Mouse (Mus musculus) liver, postnatal 0 days (tissue): Measurements from ENCODE around the gene Twf2. TPM values are rescaled to one million over a fixed set of nuclear protein-coding genes. Genes with fewer than 3 reads are reported as not detected.
"Not testable (repeated sequence)": the region's sequence is repeated elsewhere in the genome, so short reads cannot be mapped to it uniquely, and the experiment has no call there.

Experiments
- ATAC-seq: fragments of 200-750 bp; cut with Nextera tagmentation; 2 replicates; pipeline ENCODE4 v1.8.0; 2017; ENCODE audit warnings: mild to moderate bottlenecking, moderate library complexity
- DNase-seq: peaks from one replicate; pipeline ENCODE4 v3.0.0-alpha.2; 2016
- H3K27ac ChIP-seq: fragments of 300-500 bp; sonication (generic); 2 replicates; pipeline ENCODE4 v1.5.1; 2014; ENCODE audit warnings: antibody characterized with exemption, moderate library complexity, mild to moderate bottlenecking, low read depth
- H3K27me3 ChIP-seq: fragments of 300-500 bp; sonication (generic); 2 replicates; pipeline ENCODE4 v1.6.1; 2014; ENCODE audit warnings: low read length, control low read depth, mixed read lengths; ENCODE audit not compliant: insufficient read depth
- H3K36me3 ChIP-seq: fragments of 300-500 bp; sonication (generic); replicated peaks from 2 replicates; pipeline ENCODE4 v1.6.1; 2014; ENCODE audit warnings: mild to moderate bottlenecking, control low read depth, low read length, moderate library complexity, mixed read lengths; ENCODE audit not compliant: insufficient read depth
- H3K4me1 ChIP-seq: fragments of 300-500 bp; sonication (generic); 2 replicates; pipeline ENCODE4 v1.6.1; 2014; ENCODE audit warnings: antibody characterized with exemption, mild to moderate bottlenecking, control low read depth; ENCODE audit not compliant: insufficient read depth
- H3K4me2 ChIP-seq: fragments of 300-500 bp; sonication (generic); 2 replicates; pipeline ENCODE4 v1.6.1; 2014; ENCODE audit warnings: low read depth, mild to moderate bottlenecking, low read length, moderate library complexity, mixed read lengths
- H3K4me3 ChIP-seq: fragments of 300-500 bp; sonication (generic); 2 replicates; pipeline ENCODE4 v1.5.1; 2014; ENCODE audit warnings: low read depth, low read length
- H3K9ac ChIP-seq: fragments of 300-500 bp; sonication (generic); replicated peaks from 2 replicates; pipeline ENCODE4 v1.6.1; 2014; ENCODE audit warnings: mild to moderate bottlenecking, moderate library complexity
- H3K9me3 ChIP-seq: fragments of 300-500 bp; sonication (generic); 2 replicates; pipeline ENCODE4 v1.6.1; 2016; ENCODE audit warnings: mild to moderate bottlenecking, control low read depth, low read length, mixed read lengths
- CTCF ChIP-seq: sonication (generic); IDR thresholded peaks from 2 replicates; pipeline ENCODE4 v1.5.1; 2016; ENCODE audit warnings: antibody characterized with exemption, low read depth
- EP300 ChIP-seq: IDR thresholded peaks from 2 replicates; pipeline ENCODE4 v1.6.1; 2016; ENCODE audit warnings: antibody characterized with exemption, low read depth, mild to moderate bottlenecking
- WGBS: fragments of 180-500 bp; shearing (Covaris S2); extraction: QIAGEN DNeasy Blood & Tissue Kit; methylation state at CpG from one replicate; pipeline ENCODE4 v1.1.7; 2014; ENCODE audit not compliant: insufficient replicate concordance; 5-methylcytosine and 5-hydroxymethylcytosine counted together
- polyA plus RNA-seq: library from polyadenylated mRNA; unstranded; fragments of >200 nt; fragmentation: Nextera tagmentation; extraction: Ambion mirVana; gene quantifications from 2 replicates; pipeline ENCODE4 v1.2.1, GENCODE M21; 2015

Twf2 gene
- polyA plus RNA-seq, 1 experiment from 2014 or later, result 23.0 TPM

DNA sequence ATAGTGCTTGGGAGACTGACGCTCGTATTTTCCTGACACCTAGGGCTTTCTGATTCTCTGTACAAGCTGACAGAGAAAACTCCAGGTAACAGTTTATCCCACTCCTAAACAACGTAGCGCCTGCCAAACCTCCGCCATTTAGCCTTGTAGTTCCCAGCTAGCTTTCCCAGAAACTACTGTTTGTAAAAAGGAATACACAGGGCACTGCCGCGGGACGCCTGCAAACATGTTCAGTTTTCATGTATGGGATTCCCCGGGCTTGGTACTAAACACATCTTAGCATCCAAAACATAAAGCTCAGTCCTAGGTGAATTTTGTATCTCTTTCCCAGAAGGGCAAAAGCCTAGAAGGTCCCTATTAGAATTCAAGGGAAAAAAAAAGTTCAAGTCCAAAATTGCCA lies 43.7 kb upstream of the Twf2 start:
- Histone ChIP-seq H3K9ac (no peak overlapping the region), H3K4me3 (peak overlapping the region; percentile 72), H3K4me2 (peak overlapping the region; percentile 66), H3K9me3 (no peaks in the 10 kb centered on the region), H3K27ac (peak overlapping the region; percentile 93), H3K27me3 (no peaks in the 10 kb centered on the region), H3K4me1 (peaks cover 11% of the 10 kb centered on the region), H3K36me3 (no peaks in the 10 kb centered on the region; the same call in 1 of the 2 replicates)
- no peak for DNase-seq
- ATAC-seq, result no peak
- TF ChIP-seq EP300, result no peak
- no peak for TF ChIP-seq CTCF
- 86% methylated on average over 9 of the region's 9 CpGs for WGBS

DNA sequence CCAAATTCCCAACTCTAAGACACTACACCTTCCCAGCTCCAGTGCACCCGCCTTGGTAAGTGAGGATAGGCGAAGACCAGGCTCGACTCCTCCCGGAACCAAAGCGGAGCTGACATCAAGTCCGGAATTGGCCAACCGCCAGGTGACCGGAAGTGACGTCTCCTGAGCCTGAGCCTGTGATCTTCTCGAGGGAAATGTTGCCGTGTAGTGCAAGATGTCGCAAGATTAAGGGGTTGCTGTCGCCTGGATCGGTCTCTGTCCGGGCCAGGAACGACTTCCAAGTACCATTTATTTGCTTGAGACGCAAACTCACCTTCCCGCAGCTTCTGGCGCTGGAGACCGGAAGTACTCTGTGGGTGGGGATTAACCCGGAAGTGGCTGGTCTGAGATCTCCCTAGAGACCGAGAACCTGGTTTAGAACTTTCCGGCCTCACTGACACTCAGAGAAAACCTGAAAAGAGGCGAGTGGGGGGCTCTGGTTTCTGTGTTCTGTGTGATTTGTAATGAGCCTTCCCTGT lies 43.1 kb upstream of the Twf2 start:
- Histone ChIP-seq H3K9me3 (no peaks in the 10 kb centered on the region), H3K4me1 (peaks cover 11% of the 10 kb centered on the region), H3K9ac (peak overlapping the region; percentile 70), H3K36me3 (no peaks in the 10 kb centered on the region; the same call in 1 of the 2 replicates), H3K27me3 (no peaks in the 10 kb centered on the region), H3K4me2 (peak overlapping the region; percentile 66), H3K27ac (peak overlapping the region; percentile 98), H3K4me3 (peak overlapping the region; percentile 72)
- TF ChIP-seq EP300, result peak; percentile 63
- TF ChIP-seq CTCF, result no peak
- ATAC-seq (peak; percentile 57), DNase-seq (peak; percentile 94)
- WGBS, result 2% methylated on average over 24 of the region's 24 CpGs

DNA sequence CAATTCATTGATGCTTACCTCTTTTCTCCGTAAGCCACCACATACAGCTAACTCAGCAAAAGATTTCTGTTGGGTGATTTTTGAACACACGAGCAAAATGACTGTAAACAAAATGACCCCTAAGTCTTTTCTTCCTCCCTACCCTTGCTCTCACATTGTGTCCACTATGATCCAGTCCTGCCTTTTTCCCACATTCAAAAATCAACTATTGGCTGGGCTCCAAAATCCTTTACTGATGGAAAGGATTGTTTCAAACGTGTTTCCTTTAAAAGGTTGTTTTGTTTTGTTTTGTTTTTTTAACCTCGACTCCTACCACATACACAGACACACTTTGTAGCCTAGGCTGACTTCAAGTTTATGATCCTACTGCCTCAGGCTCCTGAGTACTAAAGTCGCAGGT lies 42.5 kb upstream of the Twf2 start:
- Histone ChIP-seq H3K27ac (peak overlapping the region; percentile 98), H3K27me3 (no peaks in the 10 kb centered on the region), H3K4me3 (peak overlapping the region; percentile 72), H3K9me3 (no peaks in the 10 kb centered on the region), H3K4me1 (peaks cover 11% of the 10 kb centered on the region), H3K36me3 (no peaks in the 10 kb centered on the region; the same call in 1 of the 2 replicates), H3K9ac (peak overlapping the region; percentile 70), H3K4me2 (peak overlapping the region; percentile 66)
- ATAC-seq, result no peak
- TF ChIP-seq EP300 (no peak), CTCF (no peak)
- DNase-seq, result no peak
- 49% methylated on average over 5 of the region's 5 CpGs for WGBS

- H3K4me3 ChIP-seq, result no peak overlapping the region
- DNase-seq (no peak), ATAC-seq (no peak)
- H3K4me2 ChIP-seq, result no peak overlapping the region
- no peaks in the 10 kb centered on the region for H3K9me3 ChIP-seq
- TF ChIP-seq EP300 (no peak), CTCF (no peak)
- no peak overlapping the region for H3K27ac ChIP-seq
- H3K9ac ChIP-seq, result no peak overlapping the region
- 28% methylated on average over 2 of the region's 2 CpGs for WGBS
- H3K4me1 ChIP-seq, result peaks cover 12% of the 10 kb centered on the region
- H3K36me3 ChIP-seq, result no peaks in the 10 kb centered on the region
- H3K27me3 ChIP-seq, result no peaks in the 10 kb centered on the region
These were observed 36.2 kb upstream of the Twf2 start for GRCm38 (mm10) chr9:106166709-106167108.

GRCm38 (mm10) chr9:106167241-106167640 lies 35.7 kb upstream of the Twf2 start:
- Histone ChIP-seq H3K27ac (no peak overlapping the region), H3K4me2 (no peak overlapping the region), H3K4me3 (no peak overlapping the region), H3K9ac (no peak overlapping the region), H3K36me3 (no peaks in the 10 kb centered on the region), H3K27me3 (no peaks in the 10 kb centered on the region), H3K4me1 (peaks cover 15% of the 10 kb centered on the region), H3K9me3 (no peaks in the 10 kb centered on the region)
- TF ChIP-seq CTCF, result no peak
- no peak for TF ChIP-seq EP300
- no peak for DNase-seq
- ATAC-seq, result no peak
- WGBS, result 72% methylated on average over 3 of the region's 3 CpGs

DNA sequence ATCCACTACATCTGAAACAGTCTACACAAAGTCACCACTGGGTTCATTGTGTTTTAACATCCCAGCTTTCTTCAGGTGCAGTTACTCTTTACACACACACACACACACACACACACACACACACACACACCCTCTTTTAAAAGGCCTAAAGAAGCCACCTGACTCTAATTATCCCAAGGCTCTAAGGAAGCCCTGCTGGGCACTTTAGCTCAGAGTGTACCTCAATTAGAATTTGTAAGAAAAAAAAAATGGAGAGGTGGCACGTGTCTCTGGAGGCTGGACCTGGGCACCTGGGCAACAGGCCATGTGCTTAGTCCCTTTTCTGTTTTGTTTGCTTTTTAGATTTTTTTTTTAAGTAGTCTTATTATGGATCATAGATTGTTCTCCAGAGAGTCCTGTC lies 35.2 kb upstream of the Twf2 start:
- TF ChIP-seq EP300 (no peak), CTCF (no peak)
- H3K4me1 ChIP-seq, result peaks cover 15% of the 10 kb centered on the region
- H3K36me3 ChIP-seq, result no peaks in the 10 kb centered on the region
- WGBS, result 56% methylated on average over 1 of the region's 1 CpGs
- no peak overlapping the region for H3K4me2 ChIP-seq
- H3K27me3 ChIP-seq, result no peaks in the 10 kb centered on the region
- H3K4me3 ChIP-seq, result no peak overlapping the region
- no peaks in the 10 kb centered on the region for H3K9me3 ChIP-seq
- DNase-seq (no peak), ATAC-seq (no peak)
- no peak overlapping the region for H3K9ac ChIP-seq
- H3K27ac ChIP-seq, result no peak overlapping the region

- H3K4me1 ChIP-seq, result peaks cover 26% of the 10 kb centered on the region
- H3K9ac ChIP-seq, H3K27ac ChIP-seq, H3K27me3 ChIP-seq, ATAC-seq, DNase-seq, H3K9me3 ChIP-seq, H3K36me3 ChIP-seq, H3K4me3 ChIP-seq, H3K4me2 ChIP-seq: not testable (repeated sequence)
- WGBS, result 65% methylated on average over 1 of the region's 1 CpGs
- TF ChIP-seq CTCF, result 0 out of 2 replicates have a peak, but pooled peaks have one; percentile 7
These were observed 33.9 kb upstream of the Twf2 start for GRCm38 (mm10) chr9:106169006-106169405.
